Mouse (Mus musculus) cerebellum, postnatal 36 days (tissue): ENCODE measurements around the gene Pde7b.

Experiments used
- DNase-seq, 2 experiments: peaks; one replicate each; pipeline ENCODE4 v3.0.0; 2021 to 2022; ENCODE audit warnings: mixed read lengths in 2 of 2

The Pde7b gene

DNA sequence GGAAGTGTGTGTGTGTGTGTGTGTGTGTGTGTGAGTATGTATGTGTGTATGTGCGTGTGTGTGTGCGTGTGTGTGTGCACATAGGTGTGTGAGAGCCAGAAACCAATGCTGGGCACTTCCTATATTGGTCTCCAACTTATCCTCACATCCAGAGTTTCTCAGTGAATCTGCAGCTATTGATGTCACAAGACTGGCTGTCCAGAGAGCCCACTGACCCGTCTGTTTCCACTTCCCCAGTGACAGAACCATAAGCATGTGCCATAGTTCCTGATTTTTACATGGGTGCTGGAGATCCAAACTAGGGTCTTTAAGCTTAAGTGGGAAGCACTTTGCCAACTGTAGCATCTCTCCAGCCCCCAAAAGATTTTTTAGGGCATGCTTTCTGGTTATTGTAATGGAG is 71.6 kb downstream of the Pde7b start:
- no peak for DNase-seq

DNA sequence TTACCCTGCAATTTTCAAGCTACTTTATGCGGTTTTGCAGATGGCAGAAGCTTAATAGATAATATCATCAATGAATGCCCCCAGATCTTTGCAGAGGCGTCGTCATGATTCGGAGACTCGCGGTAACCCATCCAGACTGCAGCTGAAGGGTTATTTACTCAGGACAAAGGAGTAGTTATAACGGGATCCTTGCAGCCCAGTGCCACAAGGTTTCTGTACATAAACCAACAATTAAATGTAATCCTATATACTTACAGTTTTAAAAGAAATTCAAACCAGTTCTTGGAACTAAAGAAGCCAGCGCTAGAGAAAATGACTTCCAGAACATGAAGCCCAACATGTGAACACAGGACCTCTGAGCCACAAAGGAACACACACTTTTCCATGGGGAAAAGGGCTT is 88.5 kb downstream of the Pde7b start:
- no peak for DNase-seq

DNA sequence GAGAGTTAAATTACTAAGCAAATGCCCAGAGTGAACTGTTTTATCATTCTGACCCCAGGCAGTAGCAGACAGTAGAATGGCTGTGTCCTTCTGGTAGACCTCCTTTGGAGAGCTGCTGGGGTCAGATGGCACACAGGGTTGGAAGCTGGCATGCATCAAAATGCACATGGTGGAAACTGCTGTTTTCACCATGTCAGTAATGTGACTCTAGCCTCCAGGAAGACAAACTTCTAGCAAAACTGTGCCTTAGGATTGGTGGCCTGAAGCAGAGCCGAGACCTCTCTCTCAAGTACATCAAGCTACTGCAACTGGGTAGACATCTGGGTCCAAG is 91.8 kb downstream of the Pde7b start:
- DNase-seq: no peak

DNA sequence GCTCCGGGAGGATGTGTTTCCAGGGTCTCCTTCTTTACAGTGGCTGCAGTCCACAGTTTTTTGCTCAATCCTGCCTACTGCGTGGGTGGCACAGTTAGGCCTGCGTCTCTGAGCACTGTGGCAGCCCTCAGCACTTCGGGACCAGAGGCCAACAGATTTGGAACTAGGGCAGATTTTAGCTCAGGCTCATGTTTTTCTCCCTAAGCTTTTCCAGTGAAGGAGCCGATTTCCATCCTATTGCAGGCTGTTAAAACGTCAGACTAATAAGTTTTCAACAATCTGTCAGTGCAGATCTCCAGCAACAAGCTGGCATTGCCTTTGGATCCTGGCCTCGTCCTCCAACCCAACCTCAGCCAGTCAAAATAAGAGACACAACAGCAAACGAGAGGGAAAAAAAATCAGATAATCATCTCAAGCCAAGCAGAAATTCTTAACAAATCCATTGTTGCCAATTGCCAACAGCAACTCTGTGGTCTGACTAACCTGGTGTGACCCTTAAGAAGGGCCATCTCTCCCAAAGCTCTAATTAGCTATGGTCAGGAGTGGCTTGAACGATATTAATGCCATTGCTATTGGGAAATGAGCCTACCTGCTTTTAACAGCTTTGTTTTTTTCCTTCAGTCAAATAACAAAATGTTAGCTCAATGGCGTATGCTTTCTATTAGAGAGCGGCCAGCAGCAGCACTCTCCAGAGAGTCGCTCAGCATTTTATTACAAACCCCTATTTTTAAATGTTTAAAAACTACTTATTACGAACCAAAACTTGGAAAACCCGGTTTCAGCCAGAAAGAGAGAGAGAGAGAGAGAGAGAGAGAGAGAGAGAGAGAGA is 92.4 kb downstream of the Pde7b start:
- DNase-seq: no peak

DNA sequence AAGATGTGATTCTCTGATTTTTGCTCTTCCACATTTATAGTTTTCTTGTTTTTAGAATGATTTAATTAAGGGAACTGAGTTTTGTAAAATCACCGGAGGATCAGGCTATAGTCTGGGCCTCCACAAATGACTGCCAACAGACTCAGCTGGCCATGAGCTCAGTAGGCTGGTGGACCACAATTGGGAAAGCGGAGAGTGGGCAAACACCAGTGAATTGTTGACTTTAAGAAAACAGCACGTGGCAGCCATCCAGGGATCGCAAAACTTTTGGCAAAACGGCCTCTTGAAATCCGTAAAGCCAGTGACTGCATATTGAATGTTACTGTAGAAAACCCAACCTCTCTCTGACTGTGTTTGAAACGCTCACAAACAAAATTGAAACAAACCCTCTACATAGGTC is 94.8 kb downstream of the Pde7b start:
- DNase-seq: no peak

DNA sequence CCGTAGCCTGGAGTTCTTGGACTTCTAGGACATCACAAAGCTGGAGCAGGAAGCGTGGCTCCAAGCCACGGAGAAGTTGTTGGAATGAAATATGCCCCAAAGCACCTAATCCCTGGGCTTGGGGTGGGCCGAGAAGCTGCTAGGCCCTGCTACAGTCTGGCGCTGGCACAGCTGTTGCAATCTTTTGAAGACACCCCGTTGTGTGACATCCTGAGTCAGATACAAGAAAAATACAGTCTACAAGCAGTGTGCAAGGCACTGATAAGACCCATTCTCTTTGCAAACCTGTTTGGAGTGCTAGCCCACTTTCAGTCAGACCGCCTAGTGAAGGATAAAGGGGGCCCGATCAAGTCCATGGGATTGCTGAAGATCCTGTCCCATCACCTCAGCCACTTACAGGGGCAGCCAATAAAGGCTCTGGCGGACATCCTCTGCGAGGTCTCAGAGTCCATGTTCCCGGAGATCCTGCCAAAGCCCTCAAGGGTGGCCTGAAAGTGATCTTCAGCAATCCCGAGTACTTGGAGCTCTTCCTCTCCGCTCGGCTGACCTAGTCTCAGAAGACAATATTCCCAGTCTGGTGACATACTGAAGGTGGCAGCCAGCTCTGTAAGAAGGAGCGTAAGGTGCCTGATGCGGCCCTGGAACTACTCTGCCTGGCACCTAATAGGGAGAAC is 99.0 kb downstream of the Pde7b start:
- no peak for DNase-seq

DNA sequence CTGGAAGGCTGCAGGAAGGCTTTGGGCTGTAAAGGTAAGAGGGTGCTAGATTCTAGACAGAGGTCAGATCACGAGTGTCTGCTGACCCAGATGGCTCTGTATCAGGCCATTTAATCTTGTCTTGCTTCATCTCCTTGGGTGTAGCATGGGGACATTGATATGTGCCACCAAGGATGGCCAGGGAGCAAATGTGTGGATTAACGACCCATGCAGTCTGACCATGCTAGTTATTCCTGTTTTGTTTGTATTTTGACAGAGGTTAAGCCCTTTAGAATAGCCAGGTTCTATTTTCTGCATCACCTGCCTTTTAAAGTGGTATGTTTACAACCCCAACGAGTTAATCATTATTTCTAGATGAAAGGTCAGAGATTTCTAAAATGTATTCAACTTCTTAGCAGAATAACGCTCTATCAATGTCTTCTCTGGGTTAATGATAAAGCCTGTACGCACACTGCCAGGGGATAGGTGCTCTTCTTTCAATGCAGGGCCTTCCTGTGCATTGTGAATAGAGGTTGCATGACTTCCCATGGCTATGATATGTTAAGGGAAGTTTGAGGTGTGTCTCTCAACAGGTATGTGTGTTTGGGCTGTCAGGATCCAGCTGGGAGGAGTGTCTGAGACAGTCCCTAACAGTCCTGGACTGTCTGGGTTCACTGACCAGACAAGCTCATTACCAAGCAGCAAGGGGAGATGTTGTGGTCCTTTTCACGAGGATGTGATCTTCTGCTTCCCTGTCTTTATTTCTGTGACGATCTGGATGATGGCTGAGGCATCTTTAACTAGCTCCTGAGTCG is 103.0 kb downstream of the Pde7b start:
- no peak for DNase-seq

DNA sequence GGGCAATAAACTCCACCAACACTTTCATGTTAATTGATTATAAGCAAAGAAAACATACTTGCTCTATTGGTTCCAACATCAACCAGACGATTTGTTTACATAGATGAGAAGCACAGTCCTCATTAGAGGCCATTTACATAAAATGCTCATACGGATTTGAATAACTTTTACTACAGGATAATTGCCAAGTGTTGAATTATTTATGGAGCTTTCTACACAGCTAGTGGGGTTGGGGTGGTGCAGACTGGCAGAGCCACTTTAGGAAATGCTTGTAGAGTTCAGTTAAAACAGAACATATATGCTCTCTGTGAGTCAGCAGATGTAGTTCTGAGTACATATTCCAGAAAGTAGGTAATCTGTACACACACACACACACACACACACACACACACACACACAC is 118.9 kb downstream of the Pde7b start:
- DNase-seq: no peak

DNA sequence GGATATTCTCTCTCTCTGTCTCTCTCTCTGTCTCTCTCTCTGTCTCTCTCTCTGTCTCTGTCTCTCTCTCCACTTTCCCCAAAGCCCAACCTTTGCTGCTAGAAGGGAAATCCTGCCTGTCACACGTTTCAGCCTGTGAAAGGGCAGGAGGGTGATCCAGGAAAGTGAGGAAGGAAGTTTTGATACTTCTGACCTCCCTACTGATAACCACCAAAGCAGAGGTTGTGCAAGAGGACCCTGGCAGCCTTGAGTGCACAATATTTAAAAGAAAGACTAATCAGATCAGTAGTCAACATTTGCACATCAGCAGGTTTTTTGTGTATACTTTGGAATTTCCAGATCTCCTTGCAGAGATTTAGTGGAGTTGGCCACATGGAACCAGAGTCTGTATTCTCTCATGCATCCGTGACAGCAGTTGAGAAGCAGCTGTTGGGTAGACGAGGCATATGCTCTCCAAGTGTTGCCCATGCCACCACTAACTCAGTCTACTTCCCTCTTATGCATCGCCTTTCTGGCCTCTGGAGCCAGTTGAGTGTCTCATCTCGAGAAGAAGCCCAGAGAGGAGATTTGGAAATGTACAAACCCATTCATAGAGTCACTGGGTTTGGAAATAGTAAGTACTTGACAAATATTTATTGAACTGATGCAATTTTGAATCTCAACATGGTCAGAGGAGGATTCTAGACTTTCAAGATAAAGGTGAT is 129.6 kb downstream of the Pde7b start:
- no peak for DNase-seq

DNA sequence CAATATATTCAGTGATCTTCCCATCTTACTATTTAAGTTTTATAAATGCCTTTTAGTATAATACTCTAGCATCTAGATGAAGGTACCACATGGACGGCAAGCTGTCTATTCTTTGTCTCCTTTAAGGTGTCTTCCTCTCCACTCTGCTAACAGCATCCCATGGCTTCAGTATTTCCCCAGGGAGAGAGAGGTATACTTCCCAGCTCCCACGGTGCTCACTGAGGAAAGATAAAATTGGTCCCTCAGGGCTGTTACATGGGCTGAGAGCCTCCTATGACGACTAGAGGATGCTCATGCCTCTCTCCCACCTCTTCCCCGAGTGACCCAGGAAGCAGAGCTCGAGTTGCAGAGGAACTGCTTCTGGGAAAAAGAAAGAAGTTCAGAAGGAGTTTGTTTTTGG is 130.9 kb downstream of the Pde7b start:
- DNase-seq: no peak

DNA sequence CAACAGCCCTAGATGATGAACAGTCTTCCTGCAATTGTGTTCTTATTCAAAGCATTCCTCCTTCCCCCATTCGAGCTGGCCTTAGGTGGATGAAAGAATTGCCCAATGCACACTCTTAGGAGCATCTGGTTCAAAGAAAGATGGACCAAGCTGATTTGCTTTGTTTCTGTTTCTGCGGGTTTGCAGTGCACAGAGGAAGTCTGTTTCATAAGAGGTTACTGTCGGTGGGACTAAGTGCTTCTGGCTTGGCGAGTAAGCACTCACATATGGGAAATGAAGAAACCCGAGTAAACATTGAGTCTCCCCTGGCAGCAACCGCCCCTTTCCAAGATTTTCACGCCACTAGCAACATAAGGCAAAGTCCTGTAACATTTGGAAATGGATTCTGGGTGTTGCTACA is 134.8 kb downstream of the Pde7b start:
- DNase-seq: no peak

DNA sequence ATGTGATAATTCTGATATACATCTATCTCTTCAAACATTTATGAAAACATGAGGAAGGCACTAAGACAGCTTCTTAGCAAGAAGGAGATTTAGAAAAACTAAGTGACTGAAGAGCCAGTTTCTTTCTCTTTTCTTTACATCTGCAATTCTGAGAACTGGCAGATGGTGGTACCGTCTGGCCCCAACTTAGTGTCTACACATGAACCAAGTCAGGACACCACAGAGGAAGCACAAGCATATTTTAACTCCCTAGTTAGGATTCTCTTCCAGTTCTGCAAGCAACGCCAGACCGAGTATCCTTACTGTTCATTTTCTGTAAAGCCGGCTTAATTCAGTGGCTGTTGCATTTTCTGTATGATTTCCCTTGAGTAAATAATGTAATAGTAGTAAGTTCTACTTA is 138.9 kb downstream of the Pde7b start:
- no peak for DNase-seq

DNA sequence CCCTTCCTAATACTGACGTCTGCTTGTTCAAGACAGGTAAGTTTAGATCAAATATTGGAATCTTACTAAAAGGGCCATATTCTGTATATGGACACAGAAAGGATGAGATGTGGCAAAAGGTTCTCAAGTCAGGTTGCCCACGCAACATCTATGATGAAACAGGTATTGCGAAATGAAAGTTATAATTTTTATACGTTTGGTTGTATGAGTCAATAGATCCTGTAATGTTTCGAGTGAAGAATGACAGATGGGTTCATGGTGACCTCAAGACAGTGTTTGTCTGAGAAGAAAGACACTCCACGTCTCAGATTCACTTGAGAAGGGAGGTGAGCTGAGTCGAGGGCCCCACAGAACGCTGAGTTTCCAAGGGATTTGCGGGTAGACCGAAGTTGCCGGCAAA is 149.9 kb downstream of the Pde7b start:
- no peak for DNase-seq

DNA sequence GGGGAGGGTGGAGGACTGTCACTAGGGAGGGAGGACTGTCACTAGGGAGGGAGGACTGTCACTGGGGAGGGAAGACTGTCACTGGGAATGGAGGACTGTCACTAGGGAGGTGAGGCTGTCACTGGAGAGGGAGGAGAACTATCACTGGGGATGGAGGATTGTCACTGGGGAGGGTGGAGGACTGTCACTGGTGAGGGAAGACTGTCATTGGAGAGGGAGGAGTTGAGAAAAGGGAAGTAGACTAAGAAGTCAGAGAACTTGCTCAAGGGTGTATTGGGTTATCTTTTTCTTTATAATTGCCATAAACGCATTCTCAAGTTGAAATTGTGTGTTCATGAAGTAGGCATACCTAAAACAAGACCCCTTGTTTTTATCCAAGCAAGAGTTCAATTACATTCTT is 150.5 kb downstream of the Pde7b start:
- no peak for DNase-seq

DNA sequence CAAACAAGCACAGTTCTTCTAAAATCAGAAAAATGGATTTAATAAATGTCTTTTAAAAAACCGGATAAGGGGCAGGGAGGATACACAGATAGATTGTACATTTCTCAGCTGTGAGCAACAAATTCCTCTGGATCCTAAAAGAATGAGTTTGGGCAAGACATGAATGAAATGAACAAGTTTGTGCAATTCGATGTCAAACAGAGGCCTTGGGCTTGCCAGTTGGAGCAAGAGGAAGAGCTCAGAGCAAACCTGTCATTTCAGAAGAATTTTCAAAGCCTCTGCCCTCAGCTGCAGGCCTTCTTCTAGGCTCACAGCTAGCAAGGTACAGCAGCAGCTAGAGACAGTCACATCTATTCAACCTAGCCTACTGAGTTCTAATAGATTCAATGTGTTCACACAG is 153.4 kb downstream of the Pde7b start:
- no peak for DNase-seq

DNA sequence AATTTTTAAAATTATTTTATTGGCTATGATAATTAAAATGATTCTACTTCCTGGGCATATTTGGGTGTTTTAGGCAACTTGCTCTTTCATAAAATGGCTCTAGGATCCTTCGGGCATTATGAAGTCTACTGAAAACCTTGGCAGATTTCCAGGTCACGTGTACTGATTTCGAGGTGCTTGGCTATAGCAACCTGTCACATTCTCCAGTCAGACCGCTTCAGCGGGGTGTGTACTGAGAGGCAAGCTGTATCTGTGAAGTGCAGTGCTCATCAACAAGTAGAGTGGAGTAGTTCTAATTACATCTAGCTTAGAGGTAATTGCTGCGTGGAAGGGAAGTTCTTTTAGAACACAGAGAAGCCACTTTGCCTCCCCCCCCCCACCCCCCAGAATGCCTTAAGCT is 156.2 kb downstream of the Pde7b start:
- no peak for DNase-seq

DNA sequence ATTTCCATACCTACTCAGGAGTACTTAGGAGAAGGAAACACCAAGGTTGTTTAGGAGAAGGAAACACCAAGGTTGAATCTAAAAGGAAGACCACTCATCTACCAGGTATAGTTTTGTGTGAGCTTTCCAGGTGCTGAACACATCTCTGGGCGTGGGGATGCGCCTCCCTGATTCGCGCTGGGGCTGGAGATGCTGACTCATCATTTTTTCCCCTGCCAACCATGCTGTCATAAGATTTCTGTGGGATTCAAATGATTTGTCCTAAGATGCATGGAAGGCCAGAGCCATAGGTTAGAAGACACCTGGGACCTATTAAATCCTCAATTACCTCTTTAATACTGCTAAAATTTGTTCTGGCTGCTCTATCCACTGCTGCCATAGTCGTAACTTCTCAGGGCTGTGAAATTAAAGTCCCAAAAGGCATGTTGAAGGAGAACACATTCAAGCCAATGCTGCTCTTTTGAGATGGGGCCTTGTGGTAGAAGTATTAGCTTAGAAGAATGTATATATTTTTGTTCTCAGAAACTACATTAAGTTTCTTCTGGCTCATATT is 157.1 kb downstream of the Pde7b start:
- no peak for DNase-seq

DNA sequence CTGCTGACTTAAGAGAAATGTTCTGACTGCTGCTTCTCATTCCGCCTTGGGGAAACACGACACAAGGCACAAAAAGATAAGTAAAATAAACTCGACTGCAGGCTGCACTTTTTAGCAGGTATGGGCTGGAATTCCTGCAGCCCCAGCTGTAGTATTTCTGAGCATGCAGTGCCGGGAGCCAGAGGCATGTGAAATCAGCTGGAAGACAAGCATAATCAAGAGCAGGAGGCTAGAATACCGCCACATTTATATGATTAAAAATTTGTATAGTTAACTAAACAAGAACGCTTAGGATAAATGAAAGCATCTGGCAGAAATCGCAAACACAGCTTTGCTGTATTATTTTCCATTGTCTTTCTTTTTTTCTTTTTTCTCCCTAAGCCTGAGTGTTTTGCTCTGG is 168.4 kb downstream of the Pde7b start:
- DNase-seq: no peak

DNA sequence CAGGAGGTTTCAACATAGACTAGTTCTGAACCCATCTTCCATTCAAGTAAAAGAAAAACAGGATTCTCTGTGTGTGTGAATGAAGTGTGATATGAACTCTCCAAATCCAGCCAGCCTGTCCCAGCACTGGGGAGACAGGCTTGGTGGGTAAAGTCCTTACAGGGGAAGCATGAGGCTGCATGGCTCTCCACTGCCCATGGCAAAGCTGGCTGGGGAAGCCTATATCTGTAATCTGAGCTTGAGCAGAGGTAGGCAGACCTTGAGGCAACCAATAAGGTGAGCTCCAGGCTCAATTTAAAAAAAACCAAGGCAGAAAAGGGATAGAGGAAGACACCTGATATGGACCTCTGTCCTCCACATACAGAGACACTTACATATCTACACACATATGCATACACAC is 173.5 kb downstream of the Pde7b start:
- no peak for DNase-seq

DNA sequence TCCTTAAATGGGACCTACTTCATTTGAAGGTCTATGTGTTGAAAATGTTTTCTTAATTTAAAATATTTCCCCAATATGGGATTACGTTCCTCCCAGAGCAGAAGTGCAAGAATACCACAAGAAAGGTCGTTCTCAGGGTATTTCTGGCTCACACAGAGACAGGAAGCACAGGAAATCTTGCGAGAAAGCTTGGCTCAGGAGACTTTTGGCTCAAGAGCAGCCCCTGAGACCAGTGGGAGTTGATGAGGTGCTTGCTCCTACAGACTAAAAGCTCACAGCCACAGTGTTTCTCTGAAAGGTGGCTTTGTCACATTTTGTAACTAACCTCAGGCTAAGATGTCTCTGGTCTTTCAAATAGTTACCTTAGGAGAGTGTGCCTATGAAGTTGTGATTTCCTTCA is 174.1 kb downstream of the Pde7b start:
- no peak for DNase-seq

DNA sequence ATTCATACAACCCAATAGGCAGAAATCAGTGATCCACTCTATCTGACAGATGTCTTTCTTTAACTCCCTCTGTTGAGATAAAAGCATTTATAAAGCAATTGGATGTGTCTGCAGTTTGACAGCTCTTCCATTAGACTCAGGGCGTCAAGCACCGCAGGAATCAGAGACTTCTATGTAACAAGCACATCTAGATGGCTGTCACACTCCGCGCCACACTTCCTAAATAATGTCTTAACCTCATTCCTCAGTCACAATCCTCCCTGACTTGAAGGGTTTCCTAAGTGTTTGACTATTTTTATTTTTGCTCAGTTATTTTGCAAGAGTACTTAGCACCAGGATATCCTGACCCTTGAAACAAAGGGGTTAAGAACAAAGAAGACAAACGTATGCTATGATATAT is 174.7 kb downstream of the Pde7b start:
- no peak for DNase-seq

DNA sequence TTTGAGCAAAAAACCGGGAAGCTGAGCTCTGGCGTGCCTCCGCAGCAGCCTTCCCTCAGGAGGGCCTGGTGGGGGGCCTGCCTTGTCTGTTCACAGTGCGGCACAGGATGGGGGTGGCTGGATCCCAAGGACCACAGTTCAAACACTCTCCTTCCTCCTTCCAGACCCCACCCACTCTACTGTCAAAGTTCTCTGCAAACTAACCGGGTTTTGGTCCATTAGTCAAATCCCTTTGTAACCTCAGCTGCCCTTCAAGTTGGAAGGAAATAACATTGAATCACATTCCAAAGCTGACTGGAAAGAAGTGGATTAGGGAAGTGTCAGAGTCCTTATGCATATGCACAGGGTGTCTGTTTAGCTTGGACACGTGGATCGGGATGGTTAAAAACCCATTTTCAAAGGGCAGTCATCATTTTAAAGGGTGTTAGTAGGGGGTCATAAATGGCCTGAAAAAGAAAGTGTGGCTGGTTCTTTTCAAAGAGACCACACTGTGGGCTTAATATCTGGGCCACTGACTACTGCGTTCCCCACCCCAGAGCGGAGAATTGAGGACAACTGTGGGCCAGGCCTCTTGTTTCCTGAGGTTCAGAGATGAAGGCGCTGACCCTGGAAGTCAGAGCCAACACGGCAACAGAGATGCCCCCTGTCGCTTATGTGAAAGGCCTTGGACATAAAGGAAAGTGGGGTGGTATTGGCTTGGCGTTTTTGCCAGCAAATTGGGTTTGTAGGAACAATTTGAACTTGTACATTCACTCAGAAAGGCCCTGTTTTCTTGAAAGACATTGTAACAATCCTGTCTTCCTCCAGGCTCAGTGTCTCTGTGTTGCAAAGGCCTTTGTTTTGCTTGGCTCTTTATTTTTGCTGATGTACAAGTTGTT is 175.8 kb downstream of the Pde7b start:
- peak in 1 of 2 experiments; percentile 4 for DNase-seq
